Mouse (Mus musculus): ENCODE data around the gene Eps8l2. TPM values are rescaled to one million over a fixed set of nuclear protein-coding genes. Genes with fewer than 3 reads are reported as not detected.

Gene Eps8l2
- polyA plus RNA-seq, 1 experiment = 0.67 TPM

- TF ChIP-seq MAX (IDR thresholded peaks at IDR 0.05) (no peak), CTCF (IDR thresholded peaks at IDR 0.05; ENCODE audit: control insufficient read depth, insufficient read depth, insufficient read length) (no peak)
- H3K79me2 ChIP-seq (ENCODE audit: control insufficient read depth, insufficient read depth) = no peaks in the 10 kb centered on the region
These were observed 12.4 kb downstream of the Eps8l2 start for GRCm38 (mm10) chr7:141351061-141351460.

GRCm38 (mm10) chr7:141355051-141355450, 16.4 kb downstream of the Eps8l2 start:
- Histone ChIP-seq H3ac (ENCODE audit: control insufficient read depth, insufficient read length, low read depth) (no peak overlapping the region), H3K79me3 (ENCODE audit: low read depth) (no peaks in the 10 kb centered on the region), H3K79me2 (ENCODE audit: control insufficient read depth, insufficient read depth) (no peaks in the 10 kb centered on the region), H3K36me3 (ENCODE audit: control insufficient read depth, insufficient read depth) (no peaks in the 10 kb centered on the region), H3K4me3 (ENCODE audit: insufficient read depth, poor library complexity, severe bottlenecking) (no peak overlapping the region), H3K27me3 (ENCODE audit: control insufficient read depth, insufficient read depth, insufficient read length) (no peaks in the 10 kb centered on the region)
- no peak for TF ChIP-seq MYOD1 (IDR thresholded peaks at IDR 0.05; ENCODE audit: control insufficient read depth, insufficient read length, low read depth)
- no peak for TF ChIP-seq MAX (IDR thresholded peaks at IDR 0.05)
- no peak for TF ChIP-seq MYOG (IDR thresholded peaks at IDR 0.05; ENCODE audit: control insufficient read depth, extremely low read depth, insufficient read length)
- no peak for TF ChIP-seq USF1 (IDR thresholded peaks at IDR 0.05; ENCODE audit: low read depth)

More at GRCm38 (mm10) chr7:141351061-141351460, 12.4 kb downstream of the Eps8l2 start:
- Histone ChIP-seq H3K27me3 (ENCODE audit: control insufficient read depth, insufficient read depth, insufficient read length) (no peaks in the 10 kb centered on the region), H3ac (ENCODE audit: control insufficient read depth, insufficient read length, low read depth) (no peak overlapping the region), H3K4me3 (ENCODE audit: insufficient read depth, poor library complexity, severe bottlenecking) (no peak overlapping the region), H3K79me3 (ENCODE audit: low read depth) (no peaks in the 10 kb centered on the region), H3K36me3 (ENCODE audit: control insufficient read depth, insufficient read depth) (no peaks in the 10 kb centered on the region)

GRCm38 (mm10) chr7:141355626-141356326, 17.1 kb downstream of the Eps8l2 start:
- H3K79me3 ChIP-seq (ENCODE audit: low read depth) = no peaks in the 10 kb centered on the region
- no peak overlapping the region for H3K4me3 ChIP-seq (ENCODE audit: insufficient read depth, poor library complexity, severe bottlenecking)
- no peak overlapping the region for H3ac ChIP-seq (ENCODE audit: control insufficient read depth, insufficient read length, low read depth)
- no peaks in the 10 kb centered on the region for H3K36me3 ChIP-seq (ENCODE audit: control insufficient read depth, insufficient read depth)
- TF ChIP-seq CEBPB (IDR thresholded peaks at IDR 0.05; ENCODE audit: low read depth) (no peak), FOSL1 (IDR thresholded peaks at IDR 0.05; ENCODE audit: insufficient read depth, low read length, poor library complexity, severe bottlenecking) (no peak), MAX (IDR thresholded peaks at IDR 0.05) (no peak), USF1 (IDR thresholded peaks at IDR 0.05; ENCODE audit: low read depth) (no peak), CTCF (IDR thresholded peaks at IDR 0.05; ENCODE audit: control insufficient read depth, insufficient read depth, insufficient read length) (no peak), MYOG (IDR thresholded peaks at IDR 0.05; ENCODE audit: control insufficient read depth, extremely low read depth, insufficient read length) (no peak), MYOD1 (IDR thresholded peaks at IDR 0.05; ENCODE audit: control insufficient read depth, insufficient read length, low read depth) (no peak)
- H3K79me2 ChIP-seq (ENCODE audit: control insufficient read depth, insufficient read depth) = no peaks in the 10 kb centered on the region
- H3K27me3 ChIP-seq (ENCODE audit: control insufficient read depth, insufficient read depth, insufficient read length) = no peaks in the 10 kb centered on the region

- Histone ChIP-seq H3K4me3 (ENCODE audit: insufficient read depth, poor library complexity, severe bottlenecking) (no peak overlapping the region), H3K36me3 (ENCODE audit: control insufficient read depth, insufficient read depth) (no peaks in the 10 kb centered on the region), H3K27me3 (ENCODE audit: control insufficient read depth, insufficient read depth, insufficient read length) (peaks cover 4% of the 10 kb centered on the region), H3K79me3 (ENCODE audit: low read depth) (no peaks in the 10 kb centered on the region), H3ac (ENCODE audit: control insufficient read depth, insufficient read length, low read depth) (no peak overlapping the region), H3K79me2 (ENCODE audit: control insufficient read depth, insufficient read depth) (no peaks in the 10 kb centered on the region)
- TF ChIP-seq MYOG (IDR thresholded peaks at IDR 0.05; ENCODE audit: control insufficient read depth, extremely low read depth, insufficient read length) (no peak), USF1 (IDR thresholded peaks at IDR 0.05; ENCODE audit: low read depth) (no peak), FOSL1 (IDR thresholded peaks at IDR 0.05; ENCODE audit: insufficient read depth, low read length, poor library complexity, severe bottlenecking) (no peak), CTCF (IDR thresholded peaks at IDR 0.05; ENCODE audit: control insufficient read depth, insufficient read depth, insufficient read length) (no peak), MAX (IDR thresholded peaks at IDR 0.05) (no peak), CEBPB (IDR thresholded peaks at IDR 0.05; ENCODE audit: low read depth) (no peak), MYOD1 (IDR thresholded peaks at IDR 0.05; ENCODE audit: control insufficient read depth, insufficient read length, low read depth) (no peak)
These were observed 18.3 kb downstream of the Eps8l2 start for GRCm38 (mm10) chr7:141356971-141357370.

GRCm38 (mm10) chr7:141361510-141361909, 22.8 kb downstream of the Eps8l2 start:
- H3K27me3 ChIP-seq (ENCODE audit: control insufficient read depth, insufficient read depth, insufficient read length) = peaks cover 4% of the 10 kb centered on the region
- no peak overlapping the region for H3K4me3 ChIP-seq (ENCODE audit: insufficient read depth, poor library complexity, severe bottlenecking)
- H3K36me3 ChIP-seq (ENCODE audit: control insufficient read depth, insufficient read depth) = no peaks in the 10 kb centered on the region
- no peak overlapping the region for H3ac ChIP-seq (ENCODE audit: control insufficient read depth, insufficient read length, low read depth)
- TF ChIP-seq CTCF (IDR thresholded peaks at IDR 0.05; ENCODE audit: control insufficient read depth, insufficient read depth, insufficient read length) = no peak
- no peak for TF ChIP-seq FOSL1 (IDR thresholded peaks at IDR 0.05; ENCODE audit: insufficient read depth, low read length, poor library complexity, severe bottlenecking)
- TF ChIP-seq MYOG (IDR thresholded peaks at IDR 0.05; ENCODE audit: control insufficient read depth, extremely low read depth, insufficient read length) = no peak
- no peak for TF ChIP-seq MAX (IDR thresholded peaks at IDR 0.05)
- TF ChIP-seq MYOD1 (IDR thresholded peaks at IDR 0.05; ENCODE audit: control insufficient read depth, insufficient read length, low read depth) = no peak
- no peak for TF ChIP-seq USF1 (IDR thresholded peaks at IDR 0.05; ENCODE audit: low read depth)
- TF ChIP-seq CEBPB (IDR thresholded peaks at IDR 0.05; ENCODE audit: low read depth) = no peak
- no peaks in the 10 kb centered on the region for H3K79me2 ChIP-seq (ENCODE audit: control insufficient read depth, insufficient read depth)
- no peaks in the 10 kb centered on the region for H3K79me3 ChIP-seq (ENCODE audit: low read depth)

- no peak overlapping the region for H3K4me3 ChIP-seq (ENCODE audit: insufficient read depth, poor library complexity, severe bottlenecking)
- no peaks in the 10 kb centered on the region for H3K36me3 ChIP-seq (ENCODE audit: control insufficient read depth, insufficient read depth)
- TF ChIP-seq USF1 (IDR thresholded peaks at IDR 0.05; ENCODE audit: low read depth) (no peak), CTCF (IDR thresholded peaks at IDR 0.05; ENCODE audit: control insufficient read depth, insufficient read depth, insufficient read length) (peak; percentile 46)
- H3ac ChIP-seq (ENCODE audit: control insufficient read depth, insufficient read length, low read depth) = no peak overlapping the region
- no peaks in the 10 kb centered on the region for H3K79me3 ChIP-seq (ENCODE audit: low read depth)
- no peaks in the 10 kb centered on the region for H3K79me2 ChIP-seq (ENCODE audit: control insufficient read depth, insufficient read depth)
- H3K27me3 ChIP-seq (ENCODE audit: control insufficient read depth, insufficient read depth, insufficient read length) = peaks cover 4% of the 10 kb centered on the region
These were observed 24.5 kb downstream of the Eps8l2 start for GRCm38 (mm10) chr7:141363106-141363751.

Measured in C2C12 (cell line).